Mouse (Mus musculus) layer of hippocampus, postnatal 10 days (tissue): ENCODE data around the gene Ninj2. TPM values are rescaled to one million over a fixed set of nuclear protein-coding genes. Genes with fewer than 3 reads are reported as not detected.
"Not testable (repeated sequence)": the region's sequence is repeated elsewhere in the genome, so short reads cannot be mapped to it uniquely, and the experiment has no call there.

Experiments used
- DNase-seq, 2 experiments: peaks; one replicate each; pipeline ENCODE4 v3.0.0; 2021; ENCODE audit warnings: low spot score in 2 of 2
- long read RNA-seq: library from polyadenylated mRNA; stranded (forward); transcript quantifications from one replicate; pipeline ENCODE4 v2.0.0, GENCODE M21; 2023
- total RNA-seq, 2 experiments: library from RNA; stranded (reverse); gene quantifications; 2 replicates each; pipeline ENCODE4 v1.2.3; 2021

Ninj2 gene
- total RNA-seq, result under 1 TPM in 1 of 2 experiments, not detected in 1; 0.56 TPM
- long read RNA-seq, partial matches to known transcripts, result 0 of 2 reads
- long read RNA-seq, other reads (novel, unspliced or antisense), result 1 of 2 reads

- no peak for DNase-seq
Measured at GRCm38 (mm10) chr6:120093100-120093499, at the start of gene Ninj2. Gene Ninj2 (plus strand): TSS chr6:120093350.

GRCm38 (mm10) chr6:120045406-120045805 is 47.7 kb upstream of the Ninj2 start:
- DNase-seq, result peak in 1 of 2 experiments; percentile 17

GRCm38 (mm10) chr6:120047705-120048292 is 45.4 kb upstream of the Ninj2 start:
- no peak for DNase-seq

GRCm38 (mm10) chr6:120054412-120054811 is 38.7 kb upstream of the Ninj2 start:
- DNase-seq, result no peak

- no peak for DNase-seq
Measured at GRCm38 (mm10) chr6:120055666-120056540, 37.2 kb upstream of the Ninj2 start.

- no peak for DNase-seq
Measured at GRCm38 (mm10) chr6:120062934-120063333, 30.2 kb upstream of the Ninj2 start.

- DNase-seq, result no peak
Measured at GRCm38 (mm10) chr6:120064627-120065026, 28.5 kb upstream of the Ninj2 start.

GRCm38 (mm10) chr6:120065552-120066177 is 27.5 kb upstream of the Ninj2 start:
- no peak for DNase-seq

- DNase-seq, result no peak
Measured at GRCm38 (mm10) chr6:120069546-120069945, 23.6 kb upstream of the Ninj2 start.

- no peak for DNase-seq
Measured at GRCm38 (mm10) chr6:120072630-120073029, 20.5 kb upstream of the Ninj2 start.

GRCm38 (mm10) chr6:120076619-120077450 is 16.3 kb upstream of the Ninj2 start:
- no peak for DNase-seq

- no peak for DNase-seq
Measured at GRCm38 (mm10) chr6:120079547-120079946, 13.6 kb upstream of the Ninj2 start.

GRCm38 (mm10) chr6:120081516-120081915 is 11.6 kb upstream of the Ninj2 start:
- no peak for DNase-seq

- no peak for DNase-seq
Measured at GRCm38 (mm10) chr6:120082251-120082950, 10.7 kb upstream of the Ninj2 start.

GRCm38 (mm10) chr6:120082951-120083411 is 10.2 kb upstream of the Ninj2 start:
- DNase-seq, result no peak

- no peak for DNase-seq
Measured at GRCm38 (mm10) chr6:120083442-120083841, 9.7 kb upstream of the Ninj2 start.

GRCm38 (mm10) chr6:120084983-120085382 is 8.2 kb upstream of the Ninj2 start:
- DNase-seq, result no peak

GRCm38 (mm10) chr6:120085832-120086231 is 7.3 kb upstream of the Ninj2 start:
- no peak for DNase-seq

GRCm38 (mm10) chr6:120087041-120087440 is 6.1 kb upstream of the Ninj2 start:
- not testable (repeated sequence) for DNase-seq

GRCm38 (mm10) chr6:120090712-120091248 is 2.4 kb upstream of the Ninj2 start:
- DNase-seq, result no peak
